Mouse (Mus musculus): ENCODE measurements around the gene Abca8a.
A peak's percentile ranks its signal among the peaks of the same experiment; 100 is the strongest.
"Not testable (repeated sequence)": the region's sequence is repeated elsewhere in the genome, so short reads cannot be mapped to it uniquely, and the experiment has no call there.

Abca8a gene

DNA sequence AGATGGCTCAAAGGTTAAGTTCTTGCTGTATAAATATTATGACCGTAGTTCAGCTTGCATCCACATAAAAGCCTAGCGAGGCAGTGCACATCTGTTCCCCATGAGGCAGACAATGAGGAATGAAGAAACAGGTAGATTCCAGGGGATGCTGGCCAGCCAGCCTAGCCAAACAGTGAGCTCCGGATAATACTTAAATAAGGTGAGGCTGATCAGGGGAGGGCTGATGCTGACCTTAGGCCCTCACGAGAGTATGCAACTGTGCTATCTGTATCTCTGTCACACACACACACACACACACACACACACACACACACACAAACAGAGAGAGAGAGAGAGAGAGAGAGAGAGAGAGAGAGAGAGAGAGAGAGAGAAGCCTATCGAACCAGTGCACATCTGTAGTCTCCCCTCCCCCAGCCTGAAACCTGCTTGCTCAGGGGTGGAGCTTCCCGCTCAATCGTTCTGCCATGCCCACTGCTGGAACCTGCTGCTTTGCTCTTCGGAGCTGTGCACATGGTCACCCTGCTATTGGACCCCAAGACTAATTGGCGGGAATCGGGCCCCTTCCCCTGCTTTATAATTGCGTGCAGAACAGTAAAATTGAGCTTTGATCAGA lies 108.2 kb downstream of the Abca8a start:
- DNase-seq = not testable (repeated sequence)

GRCm38 (mm10) chr11:109981872-109982271 lies 113.9 kb downstream of the Abca8a start:
- peak; percentile 30 for DNase-seq
